Mouse (Mus musculus) MEL (cell line): ENCODE data around the gene Pnpla5.

Experiments used
- CTCF ChIP-seq, 3 experiments: IDR thresholded peaks in 2 of 3; conservative IDR thresholded peaks in 1 of 3; 2 replicates each; pipeline ENCODE4 v1.5.1; 2011 to 2012; ENCODE audit warnings: low read length in 3 of 3, low read depth in 2 of 3, mild to moderate bottlenecking in 2 of 3, improper control_type of control experiment in 1 of 3, inconsistent platforms in 1 of 3, mixed read lengths in 1 of 3, moderate library complexity in 1 of 3; ENCODE audit not compliant: control insufficient read depth in 1 of 3, insufficient read depth in 1 of 3, poor library complexity in 1 of 3, severe bottlenecking in 1 of 3
- E2F4 ChIP-seq: IDR thresholded peaks from 2 replicates; pipeline ENCODE4 v1.6.1; 2011; ENCODE audit warnings: low read depth, low read length, improper control_type of control experiment, borderline replicate concordance
- EP300 ChIP-seq, 2 experiments: IDR thresholded peaks; 2 replicates each; pipeline ENCODE4 v1.6.1; 2011; ENCODE audit warnings: improper control_type of control experiment in 2 of 2, low read length in 2 of 2, low read depth in 1 of 2, mild to moderate bottlenecking in 1 of 2
- ETS1 ChIP-seq: IDR thresholded peaks from 2 replicates; pipeline ENCODE4 v1.6.1; 2012; ENCODE audit warnings: low read depth, mild to moderate bottlenecking, inconsistent platforms, low read length, improper control_type of control experiment, moderate library complexity
- KAT2A ChIP-seq: conservative IDR thresholded peaks from 2 replicates; pipeline ENCODE4 v1.6.1; 2012; ENCODE audit warnings: low read depth, low read length, improper control_type of control experiment, inconsistent platforms
- NELFE ChIP-seq: IDR thresholded peaks from 2 replicates; pipeline ENCODE4 v1.6.1; 2011; ENCODE audit warnings: low read depth, low read length, improper control_type of control experiment
- NRF1 ChIP-seq: IDR thresholded peaks from 2 replicates; pipeline ENCODE4 v1.6.1; 2014; ENCODE audit warnings: low read depth, mild to moderate bottlenecking, inconsistent platforms, low read length, improper control_type of control experiment, moderate library complexity; ENCODE audit not compliant: poor library complexity, insufficient read depth, severe bottlenecking
- POLR2A ChIP-seq, 2 experiments: IDR thresholded peaks; 2 replicates each; pipeline ENCODE4 v1.6.1; 2011 to 2012; ENCODE audit warnings: low read length in 2 of 2, mild to moderate bottlenecking in 2 of 2, control low read depth in 1 of 2, improper control_type of control experiment in 1 of 2, low read depth in 1 of 2, moderate library complexity in 1 of 2; ENCODE audit not compliant: control insufficient read depth in 1 of 2, insufficient read depth in 1 of 2, poor library complexity in 1 of 2
- RAD21 ChIP-seq: IDR thresholded peaks from 2 replicates; pipeline ENCODE4 v1.6.1; 2011; ENCODE audit warnings: mild to moderate bottlenecking, low read depth, low read length, improper control_type of control experiment
- USF1 ChIP-seq: IDR thresholded peaks from 2 replicates; pipeline ENCODE4 v1.6.1; 2014; ENCODE audit warnings: low read depth, mild to moderate bottlenecking, inconsistent platforms, low read length, improper control_type of control experiment, moderate library complexity

- TF ChIP-seq ETS1, result no peak
- no peak for TF ChIP-seq RAD21
- no peak for TF ChIP-seq POLR2A (IDR thresholded peaks at IDR 0.05; ENCODE audit: control insufficient read depth in 1 of 2, insufficient read depth in 1 of 2, low read depth in 1 of 2, low read length in 2 of 2, poor library complexity in 1 of 2)
- no peak for TF ChIP-seq CTCF (IDR thresholded peaks at IDR 0.05 in 2 of 3, conservative IDR thresholded peaks at IDR 0.05 in 1 of 3; ENCODE audit: control insufficient read depth in 1 of 3, insufficient read depth in 1 of 3, low read depth in 2 of 3, low read length in 3 of 3, poor library complexity in 1 of 3, severe bottlenecking in 1 of 3)
- TF ChIP-seq E2F4, result no peak
- no peak for TF ChIP-seq NELFE
- no peak for TF ChIP-seq EP300 (IDR thresholded peaks at IDR 0.05; ENCODE audit: low read depth in 1 of 2, low read length in 2 of 2)
- TF ChIP-seq KAT2A, result no peak
- no peak for TF ChIP-seq USF1
- no peak for TF ChIP-seq NRF1
Measured at GRCm38 (mm10) chr15:84126447-84126846, 3.5 kb upstream of the Pnpla5 start.
